Mouse (Mus musculus) heart, embryonic 10.5 days (tissue): Measurements from ENCODE around the gene Lrfn2. TPM values are rescaled to one million over a fixed set of nuclear protein-coding genes. Genes with fewer than 3 reads are reported as not detected.

Source experiments
- DNase-seq: peaks from one replicate; pipeline ENCODE4 v3.0.0-alpha.2; 2017; ENCODE audit warnings: low spot score
- H3K27ac ChIP-seq: fragments of 300-500 bp; sonication (generic); 2 replicates; pipeline ENCODE4 v1.5.1; 2016; ENCODE audit warnings: mild to moderate bottlenecking
- H3K27me3 ChIP-seq: fragments of 300-500 bp; sonication (generic); 2 replicates; pipeline ENCODE4 v1.6.1; 2016; ENCODE audit warnings: mild to moderate bottlenecking; ENCODE audit not compliant: poor library complexity, insufficient read depth, severe bottlenecking
- H3K36me3 ChIP-seq: fragments of 300-500 bp; sonication (generic); 2 replicates; pipeline ENCODE4 v1.6.1; 2016; ENCODE audit warnings: mild to moderate bottlenecking, moderate library complexity
- H3K4me1 ChIP-seq: fragments of 300-500 bp; sonication (generic); 2 replicates; pipeline ENCODE4 v1.6.1; 2016; ENCODE audit warnings: mild to moderate bottlenecking
- H3K4me3 ChIP-seq: fragments of 300-500 bp; sonication (generic); 2 replicates; pipeline ENCODE4 v1.5.1; 2016; ENCODE audit warnings: mild to moderate bottlenecking, moderate library complexity
- H3K9me3 ChIP-seq: fragments of 300-500 bp; sonication (generic); 2 replicates; pipeline ENCODE4 v1.6.1; 2016; ENCODE audit warnings: mild to moderate bottlenecking, moderate library complexity
- WGBS: fragments of 180-500 bp; shearing (Covaris S2); methylation state at CpG from one replicate; pipeline ENCODE4 v1.1.7; 2016; 5-methylcytosine and 5-hydroxymethylcytosine counted together
- microRNA-seq: library from miRNA; unstranded; fragments of <30 nt; microRNA quantifications from one replicate; pipeline ENCODE4, GENCODE M21; 2017
- polyA plus RNA-seq: library from polyadenylated mRNA; unstranded; fragments of >200 nt; fragmentation: Nextera tagmentation; extraction: Ambion mirVana; gene quantifications from 2 replicates; pipeline ENCODE4 v1.2.1, GENCODE M21; 2016

Gene Lrfn2
- polyA plus RNA-seq, 1 experiment from 2014 or later, result 0.20 TPM

DNA sequence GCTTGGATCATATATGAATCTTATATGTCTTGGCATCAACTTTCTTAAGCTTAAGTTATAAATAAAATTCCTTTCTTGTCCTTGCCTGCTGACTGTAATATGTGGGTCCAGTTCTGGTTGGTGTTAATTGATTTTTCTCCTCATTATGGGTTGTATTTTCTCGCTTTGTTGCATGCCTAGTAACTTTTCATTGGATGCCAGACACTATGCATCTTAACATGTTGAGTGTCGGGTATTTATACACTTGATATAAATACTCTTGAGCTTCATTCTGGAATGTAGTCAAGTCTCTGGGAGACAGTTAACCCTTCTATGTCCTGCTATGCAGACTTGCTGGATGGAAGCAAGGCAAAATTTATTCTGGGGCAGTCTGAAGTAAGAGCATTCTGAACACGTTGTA, 192.5 kb downstream of the Lrfn2 start:
- DNase-seq, result no peak
- Histone ChIP-seq H3K9me3 (no peaks in the 10 kb centered on the region), H3K36me3 (no peaks in the 10 kb centered on the region), H3K4me1 (no peaks in the 10 kb centered on the region), H3K4me3 (no peak overlapping the region), H3K27ac (no peak overlapping the region), H3K27me3 (no peaks in the 10 kb centered on the region)
- 82% methylated on average over 3 of the region's 3 CpGs for WGBS

Small RNA genes within 50 kb of the gene (microRNA-seq; reads per million reads assigned to microRNA genes)
- not detected for gene Gm44304
